Mouse (Mus musculus) bone marrow, adult 2 months (tissue): ENCODE data around the gene Sh3d19.

Experiments used
- CTCF ChIP-seq: fragments of 200-500 bp; IDR thresholded peaks from 2 replicates; pipeline ENCODE4 v1.5.1; 2011; ENCODE audit warnings: low read length, control low read depth; ENCODE audit not compliant: control insufficient read depth, insufficient read depth
- POLR2A ChIP-seq: fragments of 200-500 bp; IDR thresholded peaks from 2 replicates; pipeline ENCODE4 v1.6.1; 2011; ENCODE audit warnings: low read depth, mild to moderate bottlenecking, control low read depth, low read length, borderline replicate concordance; ENCODE audit not compliant: control insufficient read depth

GRCm38 (mm10) chr3:86025341-86026137 is 54.6 kb downstream of the Sh3d19 start:
- TF ChIP-seq CTCF (no peak), POLR2A (no peak)
